Mouse (Mus musculus): ENCODE results near the gene Mllt3. TPM values are rescaled to one million over a fixed set of nuclear protein-coding genes. Genes with fewer than 3 reads are reported as not detected.
A peak's percentile ranks its signal among the peaks of the same experiment; 100 is the strongest.

Gene Mllt3
- 81.7 and 82.1 TPM in 2 replicates for polyA plus RNA-seq (2016; fragmentation: Nextera tagmentation; extraction: Ambion mirVana)

GRCm38 (mm10) chr4:88033216-88033653, at the start of gene Mllt3:
Gene Mllt3 (minus strand): TSS chr4:88033364.
- Histone ChIP-seq H3K27ac (peak within 1 kb of the TSS; percentile 99), H3K36me3 (replicated peaks) (peaks cover 6% of the 10 kb centered on the region; the same call in 1 of the 2 replicates), H3K4me1 (peaks cover 26% of the 10 kb centered on the region), H3K9me3 (no peaks in the 10 kb centered on the region), H3K27me3 (peaks cover 10% of the 10 kb centered on the region), H3K4me2 (peak within 1 kb of the TSS; percentile 78), H3K4me3 (replicated peaks) (peak within 1 kb of the TSS; percentile 90), H3K9ac (peak within 1 kb of the TSS; percentile 96)
- peak; percentile 92 for ATAC-seq (ENCODE audit: low FRiP score)
- under 1% methylated on average over 36 of the region's 37 CpGs for WGBS

- H3K36me3 ChIP-seq (replicated peaks): no peaks in the 10 kb centered on the region
- no peaks in the 10 kb centered on the region for H3K9me3 ChIP-seq
- H3K4me1 ChIP-seq: no peaks in the 10 kb centered on the region
- ATAC-seq (ENCODE audit: low FRiP score): no peak
- H3K27me3 ChIP-seq: no peaks in the 10 kb centered on the region
- no peak overlapping the region for H3K9ac ChIP-seq
- 83% methylated on average over 4 of the region's 4 CpGs for WGBS
- H3K4me2 ChIP-seq: no peak overlapping the region
- no peak overlapping the region for H3K27ac ChIP-seq
- H3K4me3 ChIP-seq (replicated peaks): no peak overlapping the region
Measured at GRCm38 (mm10) chr4:88082381-88082780, 49.2 kb upstream of the Mllt3 start.

GRCm38 (mm10) chr4:88081885-88082284, 48.7 kb upstream of the Mllt3 start:
- WGBS: 86% methylated on average over 3 of the region's 3 CpGs
- Histone ChIP-seq H3K36me3 (replicated peaks) (no peaks in the 10 kb centered on the region), H3K27me3 (no peaks in the 10 kb centered on the region), H3K9ac (no peak overlapping the region), H3K27ac (no peak overlapping the region), H3K4me2 (no peak overlapping the region), H3K4me3 (replicated peaks) (no peak overlapping the region), H3K9me3 (no peaks in the 10 kb centered on the region), H3K4me1 (no peaks in the 10 kb centered on the region)
- no peak for ATAC-seq (ENCODE audit: low FRiP score)

GRCm38 (mm10) chr4:88081417-88081816, 48.3 kb upstream of the Mllt3 start:
- WGBS: 76% methylated on average over 5 of the region's 5 CpGs
- Histone ChIP-seq H3K36me3 (replicated peaks) (no peaks in the 10 kb centered on the region), H3K4me2 (no peak overlapping the region), H3K4me3 (replicated peaks) (no peak overlapping the region), H3K9ac (no peak overlapping the region), H3K9me3 (no peaks in the 10 kb centered on the region), H3K27ac (no peak overlapping the region), H3K4me1 (peaks cover 1% of the 10 kb centered on the region; the same call in 1 of the 2 replicates), H3K27me3 (no peaks in the 10 kb centered on the region)
- ATAC-seq (ENCODE audit: low FRiP score): no peak

GRCm38 (mm10) chr4:88078983-88079382, 45.8 kb upstream of the Mllt3 start:
- Histone ChIP-seq H3K4me1 (peaks cover 3% of the 10 kb centered on the region; the same call in 1 of the 2 replicates), H3K27ac (no peak overlapping the region), H3K4me2 (no peak overlapping the region), H3K9ac (no peak overlapping the region), H3K36me3 (replicated peaks) (no peaks in the 10 kb centered on the region), H3K4me3 (replicated peaks) (no peak overlapping the region), H3K9me3 (no peaks in the 10 kb centered on the region), H3K27me3 (no peaks in the 10 kb centered on the region)
- 75% methylated on average over 3 of the region's 3 CpGs for WGBS
- no peak for ATAC-seq (ENCODE audit: low FRiP score)

- Histone ChIP-seq H3K4me3 (replicated peaks) (no peak overlapping the region), H3K36me3 (replicated peaks) (no peaks in the 10 kb centered on the region), H3K4me1 (peaks cover 3% of the 10 kb centered on the region; the same call in 1 of the 2 replicates), H3K9ac (no peak overlapping the region), H3K27ac (no peak overlapping the region), H3K27me3 (no peaks in the 10 kb centered on the region), H3K4me2 (no peak overlapping the region), H3K9me3 (no peaks in the 10 kb centered on the region)
- ATAC-seq (ENCODE audit: low FRiP score): no peak
- WGBS: 85% methylated on average over 2 of the region's 2 CpGs
Measured at GRCm38 (mm10) chr4:88075388-88075787, 42.2 kb upstream of the Mllt3 start.

- H3K9me3 ChIP-seq: no peaks in the 10 kb centered on the region
- no peak for ATAC-seq (ENCODE audit: low FRiP score)
- H3K36me3 ChIP-seq (replicated peaks): no peaks in the 10 kb centered on the region
- no peak overlapping the region for H3K27ac ChIP-seq
- no peak overlapping the region for H3K4me3 ChIP-seq (replicated peaks)
- no peaks in the 10 kb centered on the region for H3K27me3 ChIP-seq
- 85% methylated on average over 8 of the region's 8 CpGs for WGBS
- no peak overlapping the region for H3K4me2 ChIP-seq
- H3K9ac ChIP-seq: no peak overlapping the region
- no peaks in the 10 kb centered on the region for H3K4me1 ChIP-seq
Measured at GRCm38 (mm10) chr4:88046280-88046679, 13.1 kb upstream of the Mllt3 start.

- Histone ChIP-seq H3K27me3 (no peaks in the 10 kb centered on the region), H3K27ac (no peak overlapping the region), H3K36me3 (replicated peaks) (no peaks in the 10 kb centered on the region), H3K4me3 (replicated peaks) (no peak overlapping the region), H3K9ac (no peak overlapping the region), H3K4me2 (no peak overlapping the region), H3K4me1 (no peaks in the 10 kb centered on the region), H3K9me3 (no peaks in the 10 kb centered on the region)
- 90% methylated on average over 4 of the region's 4 CpGs for WGBS
- no peak for ATAC-seq (ENCODE audit: low FRiP score)
Measured at GRCm38 (mm10) chr4:88045151-88045550, 12.0 kb upstream of the Mllt3 start.

GRCm38 (mm10) chr4:88035361-88035760, 2.2 kb upstream of the Mllt3 start:
- WGBS: 0% methylated on average over 11 of the region's 11 CpGs
- Histone ChIP-seq H3K4me2 (peak overlapping the region; percentile 78), H3K4me3 (replicated peaks) (0 out of 2 replicates have a peak overlapping the region, but pooled peaks have one; percentile 12), H3K4me1 (peaks cover 16% of the 10 kb centered on the region), H3K9ac (no peak overlapping the region), H3K9me3 (no peaks in the 10 kb centered on the region), H3K27me3 (peaks cover 10% of the 10 kb centered on the region), H3K36me3 (replicated peaks) (no peaks in the 10 kb centered on the region), H3K27ac (no peak overlapping the region)
- no peak for ATAC-seq (ENCODE audit: low FRiP score)

GRCm38 (mm10) chr4:88034387-88035157, 1.4 kb upstream of the Mllt3 start:
- H3K27me3 ChIP-seq: peaks cover 10% of the 10 kb centered on the region
- H3K36me3 ChIP-seq (replicated peaks): peaks cover 3% of the 10 kb centered on the region; the same call in 1 of the 2 replicates
- ATAC-seq (ENCODE audit: low FRiP score): no peak
- H3K9ac ChIP-seq: peak overlapping the region; percentile 96
- H3K9me3 ChIP-seq: no peaks in the 10 kb centered on the region
- peak overlapping the region; percentile 90 for H3K4me3 ChIP-seq (replicated peaks)
- peaks cover 24% of the 10 kb centered on the region for H3K4me1 ChIP-seq
- peak overlapping the region; percentile 78 for H3K4me2 ChIP-seq
- 2% methylated on average over 18 of the region's 18 CpGs for WGBS
- H3K27ac ChIP-seq: no peak overlapping the region

GRCm38 (mm10) chr4:88033729-88034386, 694 bp upstream of the Mllt3 start:
- H3K4me2 ChIP-seq: peak overlapping the region; percentile 78
- peaks cover 26% of the 10 kb centered on the region for H3K4me1 ChIP-seq
- WGBS: under 1% methylated on average over 25 of the region's 25 CpGs
- H3K27ac ChIP-seq: peak overlapping the region; percentile 99; the same call in 1 of the 2 replicates
- peaks cover 10% of the 10 kb centered on the region for H3K27me3 ChIP-seq
- no peak for ATAC-seq (ENCODE audit: low FRiP score)
- no peaks in the 10 kb centered on the region for H3K9me3 ChIP-seq
- H3K9ac ChIP-seq: peak overlapping the region; percentile 96
- peaks cover 6% of the 10 kb centered on the region; the same call in 1 of the 2 replicates for H3K36me3 ChIP-seq (replicated peaks)
- peak overlapping the region; percentile 90 for H3K4me3 ChIP-seq (replicated peaks)

Data from forebrain, embryonic 12.5 days (tissue).